Mouse (Mus musculus) cerebellum, adult 8-10 months (tissue): ENCODE results near the gene Ubp1.

Experiments
- DNase-seq: peaks from one replicate; pipeline ENCODE4 v3.0.0; 2022

The Ubp1 gene

GRCm38 (mm10) chr9:113970041-113970440 lies 39.3 kb downstream of the Ubp1 start:
- DNase-seq = no peak

GRCm38 (mm10) chr9:113971615-113972014 lies 40.9 kb downstream of the Ubp1 start:
- DNase-seq = no peak

- no peak for DNase-seq
These were observed 43.1 kb downstream of the Ubp1 start for GRCm38 (mm10) chr9:113973857-113974256.

DNA sequence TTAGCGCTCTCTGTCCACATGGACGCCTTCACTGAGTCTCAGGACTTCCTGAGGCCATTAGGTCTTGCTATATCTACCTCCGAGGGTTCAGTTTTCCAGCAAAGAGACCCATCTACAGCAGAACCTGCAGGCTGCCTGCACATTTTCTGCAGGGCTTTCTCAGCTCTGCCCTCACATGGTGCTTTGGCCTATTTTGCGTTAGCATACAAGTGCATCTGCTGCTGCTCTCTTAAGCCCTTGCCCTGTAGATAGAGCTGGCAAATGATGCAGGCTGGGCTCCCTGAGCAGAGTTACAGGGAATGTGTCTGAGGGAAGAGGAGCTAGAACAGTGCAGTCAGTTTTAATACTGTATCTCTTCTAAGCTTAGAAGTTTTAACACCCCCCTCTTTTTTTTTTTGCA lies 44.2 kb downstream of the Ubp1 start:
- no peak for DNase-seq

GRCm38 (mm10) chr9:113975442-113975841 lies 44.7 kb downstream of the Ubp1 start:
- no peak for DNase-seq

GRCm38 (mm10) chr9:113976264-113976663 lies 45.5 kb downstream of the Ubp1 start:
- no peak for DNase-seq

DNA sequence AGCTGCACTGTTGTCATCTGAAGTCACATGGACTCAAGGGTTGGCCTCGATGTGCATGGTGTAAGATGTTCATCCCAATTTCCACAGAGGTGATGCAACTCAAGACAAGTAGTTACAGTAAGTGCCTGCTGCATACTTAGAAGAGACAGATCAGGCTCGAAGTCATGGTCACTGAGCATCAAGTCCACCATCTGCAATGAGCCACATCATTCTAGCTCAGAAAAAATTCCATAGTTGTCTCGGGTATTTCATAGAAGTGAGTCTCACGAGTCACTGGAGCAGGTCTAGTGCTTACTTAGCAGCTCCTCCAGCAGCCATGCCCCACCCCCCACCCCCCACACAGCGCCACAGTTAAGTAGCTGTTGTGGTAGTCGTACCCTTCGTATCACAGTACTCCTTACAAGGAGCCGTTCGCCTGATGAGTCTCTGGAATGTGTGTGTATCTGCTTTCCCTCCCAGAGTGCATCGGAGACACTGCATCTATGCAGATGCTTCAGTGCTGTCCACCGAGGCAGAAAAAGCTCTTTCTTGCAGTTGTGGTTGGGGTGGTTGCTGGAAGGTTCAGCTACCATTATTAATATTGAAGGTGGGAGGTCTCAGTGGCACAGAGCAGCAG lies 46.6 kb downstream of the Ubp1 start:
- no peak for DNase-seq

DNA sequence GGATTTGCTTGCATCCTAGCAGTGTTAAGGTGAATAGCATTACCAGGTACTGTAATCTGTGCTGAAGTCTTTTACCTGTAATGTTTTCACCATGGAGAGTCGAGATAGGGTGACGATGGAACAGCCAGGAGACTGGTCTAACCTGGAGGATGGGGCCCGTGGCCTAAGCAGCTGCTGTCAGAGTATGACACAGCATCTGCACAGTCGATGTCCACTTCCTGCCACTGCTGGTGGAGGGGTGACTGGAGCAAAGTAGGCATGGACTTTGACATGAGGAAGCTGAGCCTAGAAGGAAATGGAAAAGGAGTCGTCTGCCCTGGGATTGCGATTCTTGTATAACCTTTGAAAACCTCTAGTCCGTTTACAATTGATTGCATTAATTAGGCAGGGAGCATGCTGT lies 47.9 kb downstream of the Ubp1 start:
- no peak for DNase-seq

DNA sequence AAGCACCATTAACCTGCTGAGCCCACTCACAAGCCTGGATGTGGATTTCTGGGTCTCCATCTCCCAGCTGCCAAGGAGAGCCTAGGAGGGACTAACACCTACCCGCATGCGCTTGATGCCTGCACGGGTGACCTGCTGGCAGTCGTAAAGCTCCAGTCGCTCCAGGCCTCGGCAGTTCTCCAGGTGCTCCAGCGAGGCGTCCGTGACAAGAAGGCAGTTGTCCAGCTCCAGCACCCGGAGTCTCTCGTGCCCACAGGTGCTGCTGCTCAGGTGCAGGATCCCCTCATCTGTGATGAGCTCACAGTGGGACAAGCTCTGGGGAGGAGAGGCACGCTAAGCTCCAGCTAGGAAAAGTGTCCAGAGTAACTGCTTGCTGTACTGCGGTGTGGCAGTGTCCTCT lies 48.6 kb downstream of the Ubp1 start:
- peak; percentile 29 for DNase-seq

DNA sequence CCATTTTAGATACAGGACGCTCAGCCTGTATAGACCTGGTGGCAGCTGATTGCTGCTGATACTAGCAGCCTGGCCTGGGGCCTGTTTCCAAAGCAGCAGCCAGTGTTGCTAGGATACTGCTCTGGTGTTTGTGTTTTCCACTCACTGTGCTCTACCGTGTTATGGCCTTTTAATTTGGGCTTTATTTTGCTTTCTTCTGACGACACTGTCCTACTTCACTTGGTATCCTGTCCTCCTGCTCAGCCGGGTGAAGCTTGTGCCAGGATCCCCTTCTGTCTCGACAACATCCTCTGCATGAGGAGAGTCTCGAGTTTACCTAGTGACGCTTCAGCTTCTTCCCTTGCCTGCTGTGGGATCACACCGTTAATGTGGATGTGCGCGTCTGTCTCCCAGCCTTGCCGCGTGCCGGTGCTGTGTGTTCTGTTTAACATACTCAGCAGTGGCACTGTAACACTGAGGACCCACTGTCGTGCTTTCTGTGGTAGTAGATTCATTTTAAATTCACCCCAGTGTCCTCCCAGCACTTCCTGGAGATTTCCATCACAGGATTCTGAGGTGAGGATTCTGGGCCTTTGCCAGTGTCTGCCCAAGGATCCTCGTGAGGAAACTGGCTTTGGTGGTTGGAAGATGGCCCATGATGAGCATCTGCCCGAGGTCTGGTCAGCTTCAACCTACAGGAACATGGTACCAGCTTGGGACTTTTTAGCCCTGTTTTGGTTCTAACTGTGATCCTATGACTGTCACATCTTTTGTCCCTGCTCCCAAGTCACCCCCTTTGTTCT lies 50.6 kb downstream of the Ubp1 start:
- DNase-seq = peak; percentile 19

DNA sequence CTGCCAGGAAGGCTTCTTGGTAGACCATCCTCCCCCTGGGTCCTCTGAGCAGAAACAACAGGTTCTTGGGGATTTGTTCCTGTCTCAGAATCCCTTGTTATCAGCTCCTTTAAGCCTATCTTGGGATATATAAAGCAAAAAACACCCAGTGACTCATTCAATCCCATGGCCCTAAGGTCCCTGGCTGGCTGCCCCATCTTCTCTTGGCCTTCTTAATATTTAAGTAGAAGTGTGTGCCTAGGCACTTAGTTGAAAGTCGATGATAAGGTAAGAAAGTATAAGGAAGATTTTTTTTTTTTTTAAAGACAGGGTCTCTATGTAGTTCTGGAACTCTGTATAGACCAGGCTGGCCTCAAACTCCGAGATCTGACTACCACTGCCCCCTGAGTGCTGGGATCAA lies 51.7 kb downstream of the Ubp1 start:
- DNase-seq = no peak

GRCm38 (mm10) chr9:113982883-113983670 lies 52.3 kb downstream of the Ubp1 start:
- no peak for DNase-seq

GRCm38 (mm10) chr9:113984946-113985620 lies 54.3 kb downstream of the Ubp1 start:
- no peak for DNase-seq

DNA sequence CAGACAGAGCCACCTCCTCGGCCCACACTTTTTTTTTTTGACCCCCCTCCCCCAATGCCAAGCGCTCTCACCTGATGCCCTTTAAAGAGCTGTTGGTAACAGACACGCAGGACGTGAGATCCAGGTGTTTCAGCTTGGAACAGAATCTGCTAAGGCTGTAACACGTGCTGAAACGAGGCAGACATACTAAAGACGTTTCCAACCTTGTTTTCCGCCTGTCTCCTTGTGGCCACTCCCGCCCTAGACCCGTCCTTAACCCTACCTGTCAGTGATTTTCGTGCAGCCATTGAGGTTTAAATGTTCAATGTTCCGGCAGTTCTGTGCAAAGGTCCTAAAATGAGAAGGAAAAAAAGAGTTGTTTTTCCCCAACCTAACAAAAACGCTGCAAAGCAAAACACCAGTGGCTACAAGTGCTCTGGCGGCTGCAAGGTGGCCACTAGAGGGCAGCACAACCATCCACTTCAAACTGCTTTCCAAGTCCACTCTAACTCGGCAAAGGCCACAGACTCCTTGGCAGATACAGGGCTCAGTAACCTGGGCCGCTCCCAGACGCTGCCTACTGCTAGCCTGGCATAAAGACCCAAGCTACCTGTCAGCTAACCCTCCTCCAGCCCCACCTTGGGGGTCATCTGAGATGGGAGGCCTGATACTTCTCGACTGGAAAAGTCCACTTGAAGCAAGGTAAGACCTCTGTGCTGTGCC lies 60.0 kb downstream of the Ubp1 start:
- DNase-seq = peak; percentile 81

- no peak for DNase-seq
These were observed 62.1 kb downstream of the Ubp1 start for GRCm38 (mm10) chr9:113992810-113993209.

GRCm38 (mm10) chr9:113998311-113998710 lies 67.6 kb downstream of the Ubp1 start:
- DNase-seq = no peak

GRCm38 (mm10) chr9:114006801-114007200 lies 76.1 kb downstream of the Ubp1 start:
- DNase-seq = no peak

DNA sequence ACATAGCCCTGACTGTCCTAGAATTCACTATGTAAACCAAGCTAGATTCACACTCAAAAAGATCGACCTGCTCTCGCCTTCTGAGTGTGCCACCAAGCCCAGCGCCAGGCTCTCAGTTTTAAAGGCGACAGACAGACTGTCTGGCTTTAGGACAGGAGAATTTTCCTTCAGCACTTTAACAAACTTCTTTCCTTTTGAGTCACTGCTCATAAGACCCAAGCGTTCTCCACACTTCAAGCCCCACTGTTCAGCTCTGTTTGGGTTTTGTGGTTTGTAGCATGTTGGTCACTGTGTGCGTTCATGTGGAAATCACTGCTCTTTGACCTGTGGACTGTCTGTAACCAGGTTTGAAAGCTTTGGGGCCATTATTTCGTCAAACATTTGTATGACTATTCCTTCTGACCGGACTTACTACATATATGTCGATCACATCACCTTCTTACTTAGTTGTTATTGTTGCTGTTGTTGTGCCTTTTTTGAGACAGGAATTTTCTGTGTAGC lies 77.2 kb downstream of the Ubp1 start:
- no peak for DNase-seq

DNA sequence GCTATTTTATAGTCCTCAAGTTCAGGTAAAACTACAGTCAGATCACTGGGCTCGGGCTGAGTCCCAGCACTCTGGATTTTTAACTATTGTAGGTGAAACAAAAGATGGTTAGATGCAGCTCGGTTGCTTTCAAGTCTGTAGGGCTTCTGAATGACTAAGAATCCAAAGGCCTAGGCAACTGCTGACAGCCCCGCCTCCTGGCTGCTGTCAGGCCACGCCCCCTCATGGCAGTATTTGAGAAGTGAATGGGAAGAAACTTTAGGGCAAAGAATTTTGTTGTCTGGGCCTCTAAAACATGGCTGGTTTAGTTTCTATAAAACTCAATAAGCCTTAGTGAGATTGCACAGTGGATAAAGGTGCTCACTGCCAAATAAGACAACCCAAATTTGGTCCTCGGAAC lies 78.8 kb downstream of the Ubp1 start:
- DNase-seq = no peak

DNA sequence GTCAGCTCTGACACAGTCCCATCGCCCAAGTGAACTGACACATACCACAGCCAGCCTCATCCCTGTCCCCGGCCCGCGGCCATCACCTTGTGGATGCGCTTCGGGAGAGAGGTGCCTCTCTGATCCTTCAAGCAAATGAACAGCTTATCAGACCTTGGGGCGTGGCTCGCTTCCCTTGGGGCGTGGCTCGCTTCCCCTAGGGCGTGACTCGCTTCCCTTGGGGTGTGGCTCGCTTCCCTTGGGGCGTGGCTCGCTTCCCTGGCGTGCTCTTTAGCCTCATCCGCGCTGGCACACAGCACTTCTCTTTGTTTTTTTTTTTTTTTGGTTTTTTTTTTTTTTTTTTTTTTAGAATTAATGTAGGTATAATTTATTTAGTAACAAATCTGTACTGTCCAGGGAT lies 80.5 kb downstream of the Ubp1 start:
- DNase-seq = no peak

GRCm38 (mm10) chr9:114014034-114014433 lies 83.3 kb downstream of the Ubp1 start:
- DNase-seq = no peak

DNA sequence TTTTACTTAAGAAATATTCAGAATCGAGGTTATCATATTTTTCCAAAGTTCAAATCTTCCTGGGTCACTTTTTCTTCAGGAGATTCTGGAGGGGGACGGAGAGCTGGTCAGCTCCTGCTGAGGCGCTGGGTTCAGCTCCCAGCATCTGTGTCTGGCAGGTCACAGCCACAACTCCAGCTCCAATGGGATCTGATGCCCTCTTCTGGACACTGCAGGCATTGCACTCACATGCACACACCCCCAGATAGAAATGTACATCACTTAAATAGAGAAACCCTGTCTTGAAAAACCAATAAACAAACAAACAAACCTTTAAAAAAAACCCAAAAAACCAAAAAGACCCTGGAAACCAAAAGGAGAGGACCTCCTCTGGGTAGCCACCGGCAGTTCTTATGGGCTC lies 85.0 kb downstream of the Ubp1 start:
- no peak for DNase-seq

DNA sequence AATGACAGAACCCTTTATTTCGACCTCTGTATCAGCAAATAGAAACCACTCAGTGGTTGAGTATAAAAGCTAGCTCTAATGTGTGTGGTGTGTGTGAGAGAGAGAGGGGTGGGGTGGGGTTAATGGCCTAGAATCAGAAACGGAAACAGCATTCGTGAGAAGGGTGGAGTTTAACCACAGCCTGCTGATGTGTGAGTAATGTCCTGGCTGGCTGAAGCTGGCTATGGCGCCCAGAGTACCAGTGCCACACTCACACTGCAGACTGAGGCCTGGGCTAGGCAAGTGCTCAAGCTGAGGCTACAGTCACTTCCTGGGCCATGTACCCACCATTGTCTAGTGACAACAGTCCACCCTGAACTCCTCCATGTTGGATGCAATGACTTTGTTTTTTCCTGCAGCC lies 85.7 kb downstream of the Ubp1 start:
- DNase-seq = no peak
